Mouse (Mus musculus): ENCODE results near the gene Agpat3.

DNA sequence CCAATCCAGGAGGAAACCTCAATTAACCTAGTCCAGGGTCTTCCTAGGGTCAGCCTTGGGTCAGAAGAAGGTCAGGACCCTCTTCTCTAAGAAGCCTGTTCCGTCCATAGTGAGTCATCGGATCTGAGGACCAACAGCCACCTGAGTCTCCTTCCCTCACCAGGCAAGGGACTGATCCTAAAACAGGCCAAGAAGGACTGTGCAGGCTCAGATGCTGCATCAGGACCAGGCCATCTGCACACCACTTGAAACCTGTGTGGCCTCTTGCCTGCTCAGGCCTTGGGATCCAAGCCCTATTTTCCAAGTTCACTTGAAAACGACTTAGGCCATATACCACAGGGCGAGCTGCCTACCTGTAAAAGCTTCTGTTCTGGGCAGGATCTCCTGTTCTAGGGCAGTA is 907 bp upstream of the Agpat3 start:
- no peak for TF ChIP-seq HCFC1 (IDR thresholded peaks at IDR 0.05; ENCODE audit: borderline replicate concordance, insufficient read depth, low read length)
- no peak for TF ChIP-seq CHD2 (IDR thresholded peaks at IDR 0.05; ENCODE audit: low read depth, low read length)
- TF ChIP-seq ZNF384 (IDR thresholded peaks at IDR 0.05; ENCODE audit: low read depth, low read length) = no peak
